Mouse (Mus musculus) brain, adult 10 weeks (tissue): ENCODE measurements around the gene Mrps18b. TPM values are rescaled to one million over a fixed set of nuclear protein-coding genes. Genes with fewer than 3 reads are reported as not detected.

Experiments
- polyA plus RNA-seq: library from polyadenylated mRNA; stranded (reverse); fragments of 350-450 nt; fragmentation: Illumina TruSeq; extraction: RNeasy Lipid Tissue Mini Kit (QIAGEN cat#74804); gene quantifications from one replicate; pipeline ENCODE4 v1.2.3, GENCODE M21; 2015; ENCODE audit warnings: low read depth, low replicate concordance

Mrps18b gene
- polyA plus RNA-seq, result 53.1 TPM

GRCm38 (mm10) chr17:35916297-35917142 lies at the start of gene Mrps18b, which contains the start of gene Ppp1r10:
Gene Mrps18b, minus strand, starts transcription at chr17:35916389.
Gene Ppp1r10, plus strand, starts transcription at chr17:35916434.

DNA sequence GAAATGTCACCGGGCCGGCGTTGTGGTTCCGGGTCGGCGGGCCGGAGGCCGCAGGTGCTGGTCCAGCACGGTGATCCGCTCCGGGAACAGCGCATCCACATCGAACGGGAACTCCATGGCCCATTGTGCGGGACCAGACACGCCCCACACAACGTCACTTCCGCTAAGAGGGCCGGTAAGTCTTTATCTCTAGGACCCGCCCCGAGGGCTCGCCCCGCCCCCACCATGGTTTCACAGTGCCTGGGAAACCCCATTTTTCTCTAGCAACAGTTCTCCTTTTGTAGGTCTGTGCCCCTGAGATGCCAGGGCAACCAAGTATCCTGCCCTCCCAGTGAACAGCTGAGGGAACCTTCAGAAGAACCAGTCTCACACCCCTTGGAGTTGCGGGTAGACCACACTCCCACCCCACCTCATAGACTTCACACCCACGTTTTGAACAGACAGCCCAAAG lies 6.2 kb downstream of the Mrps18b start, which contains the start of gene Atat1:
Gene Atat1, minus strand, starts transcription at position 157 of the 451 bp plus-strand sequence.

DNA sequence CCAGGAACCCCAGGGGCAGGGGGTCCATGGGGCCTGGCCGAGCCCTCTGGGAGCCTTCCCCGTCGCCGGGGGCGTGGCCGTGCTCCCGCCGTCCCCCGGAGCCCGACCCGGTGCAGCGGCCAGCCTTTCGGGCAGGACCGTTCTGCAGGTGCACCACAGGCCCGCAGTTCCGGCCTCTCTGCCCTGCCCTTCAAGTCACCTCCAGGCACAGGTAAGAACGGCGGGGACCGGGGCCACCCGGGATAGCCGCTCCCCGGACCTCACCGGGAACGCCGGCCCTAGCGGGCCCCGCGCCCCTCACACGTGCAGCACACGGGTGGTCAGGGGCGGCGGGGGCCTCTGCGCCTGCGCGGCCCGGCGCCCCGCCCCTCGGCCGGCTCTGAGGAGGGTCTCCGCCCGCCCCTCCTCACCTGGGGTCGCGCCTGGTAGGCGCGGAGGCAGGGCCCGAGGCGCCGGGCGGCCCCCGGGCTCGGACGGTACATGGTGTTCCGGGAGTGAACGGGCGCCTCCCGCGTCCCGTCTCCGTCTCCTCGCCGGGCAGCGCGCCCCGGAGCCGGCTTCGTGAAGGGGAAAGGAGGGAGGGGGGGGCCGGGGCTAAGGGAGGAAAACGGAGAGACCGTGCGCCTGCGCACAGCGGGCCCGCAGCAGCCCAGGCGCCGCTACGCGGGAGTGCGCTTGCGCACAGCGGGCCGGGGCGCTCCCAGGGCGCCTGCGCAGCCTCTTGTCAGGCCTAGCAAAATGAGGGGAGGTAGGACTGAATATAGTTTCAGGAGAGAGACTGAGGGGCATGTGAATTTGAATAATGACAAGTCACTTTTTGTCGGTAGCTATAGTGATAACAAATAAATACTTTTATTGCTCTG lies 19.2 kb downstream of the Mrps18b start, which contains the start of gene 2310061I04Rik:
Gene 2310061I04Rik, minus strand, starts transcription at position 651 of the 863 bp plus-strand sequence.

GRCm38 (mm10) chr17:35879245-35880057 lies 36.7 kb downstream of the Mrps18b start, which contains the start of gene Dhx16:
Gene Dhx16, plus strand, starts transcription at chr17:35879819.

GRCm38 (mm10) chr17:35865481-35866280 lies 50.5 kb downstream of the Mrps18b start, which contains the start of gene Ppp1r18:
Gene Ppp1r18, plus strand, starts transcription at chr17:35865593.

DNA sequence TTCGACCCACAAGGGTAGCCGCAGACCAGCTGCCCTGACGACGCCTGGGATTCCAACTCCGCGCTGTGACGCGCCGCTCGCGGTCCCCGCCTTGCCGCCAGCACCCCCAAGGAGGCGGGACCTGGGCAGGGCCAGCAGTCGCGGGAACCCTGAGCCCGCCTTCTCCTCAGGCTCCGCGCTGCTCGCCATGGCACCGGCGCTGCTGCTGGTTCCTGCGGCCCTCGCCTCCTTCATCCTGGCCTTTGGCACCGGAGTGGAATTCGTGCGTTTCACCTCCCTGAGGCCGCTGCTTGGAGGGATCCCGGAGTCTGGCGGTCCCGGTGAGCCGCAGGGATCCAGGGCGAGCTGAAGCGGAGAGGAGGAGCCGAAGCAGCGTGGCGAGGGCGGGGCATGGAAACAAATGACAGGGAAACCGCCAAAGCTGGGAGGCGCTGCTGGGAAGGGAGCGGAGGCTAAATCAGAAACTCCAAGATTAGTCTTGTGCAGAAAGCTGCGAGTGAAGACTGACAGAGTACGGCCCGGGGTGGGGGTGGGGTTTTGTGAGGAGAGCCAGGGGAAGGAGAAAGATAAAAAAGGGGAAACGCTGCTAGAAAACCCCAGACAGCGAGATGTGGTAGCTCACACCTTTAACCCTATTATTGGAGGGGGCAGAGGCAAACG lies 54.9 kb downstream of the Mrps18b start, which contains the start of gene Nrm:
Gene Nrm, plus strand, starts transcription at position 121 of the 660 bp plus-strand sequence.

Other genes with a start within 250 kb of the Mrps18b start
- 20.2 TPM for gene Vars2, start 248.8 kb downstream of the Mrps18b start, polyA plus RNA-seq
- 19.8 TPM for gene Gtf2h4, start 242.7 kb downstream of the Mrps18b start, polyA plus RNA-seq
- 52.9 TPM for gene Ddr1, start 211.8 kb downstream of the Mrps18b start, polyA plus RNA-seq
- gene Ier3, start 94.7 kb downstream of the Mrps18b start, polyA plus RNA-seq, result 14.8 TPM
- gene Flot1, start 93.2 kb downstream of the Mrps18b start, polyA plus RNA-seq, result 140 TPM
- gene Tubb5, start 78.1 kb downstream of the Mrps18b start, polyA plus RNA-seq, result 402 TPM
- 7.9 TPM for gene Mdc1, start 74.9 kb downstream of the Mrps18b start, polyA plus RNA-seq
- 3.0 TPM for gene Nrm, start 55.1 kb downstream of the Mrps18b start, polyA plus RNA-seq
- gene Ppp1r18, start 50.8 kb downstream of the Mrps18b start, polyA plus RNA-seq, result 8.6 TPM
- gene Dhx16, start 36.6 kb downstream of the Mrps18b start, polyA plus RNA-seq, result 27.2 TPM
- gene 2310061I04Rik, start 19.0 kb downstream of the Mrps18b start, polyA plus RNA-seq, result 90.2 TPM
- gene Atat1, start 6.3 kb downstream of the Mrps18b start, polyA plus RNA-seq, result 53.4 TPM
- 30.3 TPM for gene Ppp1r10, start within 50 bp of the Mrps18b start, polyA plus RNA-seq
- gene Abcf1, start 53.4 kb upstream of the Mrps18b start, polyA plus RNA-seq, result 64.4 TPM
- gene Gnl1, start 63.5 kb upstream of the Mrps18b start, polyA plus RNA-seq, result 131 TPM
- gene Prr3, start 63.8 kb upstream of the Mrps18b start, polyA plus RNA-seq, result 28.9 TPM
- gene H2-T24, start 104.2 kb upstream of the Mrps18b start, polyA plus RNA-seq, result 2.6 TPM
- 26.7 TPM for gene H2-T23, start 116.5 kb upstream of the Mrps18b start, polyA plus RNA-seq
- 35.7 TPM for gene H2-T22, start 126.4 kb upstream of the Mrps18b start, polyA plus RNA-seq
- gene Gm6034, start 126.6 kb upstream of the Mrps18b start, polyA plus RNA-seq, result not detected
- gene Gm11127, start 142.0 kb upstream of the Mrps18b start, polyA plus RNA-seq, result 0.46 TPM
- gene Gm19684, start 205.3 kb upstream of the Mrps18b start, polyA plus RNA-seq, result not detected
- not detected for gene Gm7030, start 213.0 kb upstream of the Mrps18b start, polyA plus RNA-seq